Mouse (Mus musculus) adrenal gland, postnatal 4 days (tissue): Measurements from ENCODE around the gene Chit1. TPM values are rescaled to one million over a fixed set of nuclear protein-coding genes. Genes with fewer than 3 reads are reported as not detected.

ENCODE experiments used
- total RNA-seq, 2 experiments: library from RNA; stranded (reverse); gene quantifications; 2 replicates each; pipeline ENCODE4 v1.2.3; 2021

Gene Chit1
- total RNA-seq, 2 experiments from 2014 or later, result not detected

Other genes with a start within 250 kb of the Chit1 start
- gene Optc, start 203.2 kb upstream of the Chit1 start, total RNA-seq, result 1 to 10 TPM; 2.1 to 3.3 TPM
- 10 to 100 TPM; 16.3 to 20.1 TPM for gene Prelp, start 189.8 kb upstream of the Chit1 start, total RNA-seq
- 10 to 100 TPM; 18.5 to 28.1 TPM for gene Fmod, start 74.0 kb upstream of the Chit1 start, total RNA-seq
- 10 to 100 TPM; 25.6 to 27.8 TPM for gene Btg2, start 32.1 kb upstream of the Chit1 start, total RNA-seq
- gene Chil1, start 70.9 kb downstream of the Chit1 start, total RNA-seq, result 1 to 10 TPM in 1 of 2 experiments, under 1 TPM in 1; 0.81 to 3.4 TPM
- under 1 TPM; 0.34 to 0.84 TPM for gene Mybph, start 82.2 kb downstream of the Chit1 start, total RNA-seq
- 100 to 1,000 TPM in 1 of 2 experiments, 10 to 100 TPM in 1; 88.6 to 106 TPM for gene Adora1, start 124.2 kb downstream of the Chit1 start, total RNA-seq
- 1 to 10 TPM; 1.8 to 3.4 TPM for gene Myog, start 178.7 kb downstream of the Chit1 start, total RNA-seq
- gene Ppfia4, start 221.7 kb downstream of the Chit1 start, total RNA-seq, result 1 to 10 TPM; 2.9 to 3.5 TPM